Mouse (Mus musculus) c-Kit-positive CD71-negative TER-119-negative erythroid progenitor cells, embryonic 14.5 days (primary cell): ENCODE measurements around the gene Fam210b.

ENCODE experiments used
- DNase-seq: peaks from one replicate; pipeline ENCODE4 v3.0.0-alpha.2; 2013; ENCODE audit warnings: low read depth

The Fam210b gene

DNA sequence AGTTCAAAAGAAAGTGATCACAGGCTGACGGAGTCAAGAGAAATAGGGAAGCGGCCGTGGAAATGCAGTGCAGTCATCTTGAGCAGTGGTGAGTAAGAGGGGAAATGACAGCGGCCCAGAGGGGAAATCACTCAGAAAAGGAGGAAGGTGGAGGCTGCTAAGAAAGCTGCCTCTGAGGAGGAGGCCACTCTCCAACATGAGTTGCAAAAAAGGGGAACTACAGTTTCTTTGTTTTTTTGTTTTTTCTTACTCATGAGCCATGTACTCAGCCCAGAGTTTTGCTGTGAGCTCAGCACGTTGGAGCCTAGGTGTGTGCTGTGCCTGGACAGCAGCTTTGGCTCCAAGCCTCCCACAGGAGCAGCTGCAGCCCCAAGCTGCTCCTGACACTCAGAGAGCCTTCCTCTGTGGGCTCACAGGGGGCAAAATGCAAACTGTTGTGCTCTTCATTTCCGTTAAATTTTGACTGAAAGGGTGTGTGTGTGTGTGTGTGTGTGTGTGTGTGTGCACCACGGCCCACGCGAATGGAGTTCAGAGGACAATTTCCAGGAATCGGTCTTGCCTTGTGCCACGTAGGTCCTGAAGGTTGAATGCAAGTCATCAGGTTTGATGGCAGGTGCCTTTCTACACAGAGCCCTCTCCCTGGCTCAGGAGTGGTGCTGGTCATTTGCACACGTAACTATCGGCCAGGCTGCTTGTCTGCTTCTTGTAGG, 55.9 kb downstream of the Fam210b start:
- DNase-seq: peak; percentile 85

DNA sequence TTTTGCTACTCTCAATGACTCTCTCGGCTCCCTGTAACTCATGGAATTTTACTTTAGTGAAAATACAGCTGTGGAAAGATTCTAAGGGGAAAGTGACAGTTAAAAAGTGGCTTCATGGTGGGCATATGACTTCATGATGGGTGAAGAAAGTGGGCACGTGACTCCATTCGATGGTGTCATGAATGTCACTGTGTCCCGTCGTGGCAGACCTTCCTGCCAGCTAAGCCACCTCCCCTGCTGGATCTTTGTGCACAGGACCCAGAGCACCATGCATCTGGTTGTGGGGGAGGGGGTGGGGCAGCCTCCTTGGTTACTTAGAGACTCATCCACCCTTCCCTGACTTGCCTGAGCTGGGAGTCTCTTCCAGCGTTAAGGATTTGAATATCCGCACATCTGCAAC, 58.9 kb downstream of the Fam210b start:
- DNase-seq: no peak

DNA sequence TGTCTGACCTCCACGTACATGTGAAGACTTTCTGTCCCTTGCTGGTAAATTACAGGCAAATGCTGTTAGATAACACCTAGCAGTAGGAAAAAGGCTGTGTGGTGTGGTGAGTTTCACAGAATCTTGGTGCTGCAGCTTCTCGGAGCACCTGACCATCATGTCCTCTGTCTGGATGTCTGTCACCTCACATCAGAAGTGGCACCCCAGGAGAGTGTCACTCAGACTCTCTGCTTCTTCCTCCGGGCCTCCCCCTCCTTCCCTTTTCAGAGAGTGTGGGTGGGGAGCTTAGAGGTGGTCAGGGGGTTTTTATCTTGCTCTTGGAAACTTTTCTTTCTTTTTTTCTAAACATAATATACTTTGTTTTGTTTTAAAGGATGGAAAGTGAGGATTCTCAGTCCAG, 59.6 kb downstream of the Fam210b start:
- DNase-seq: no peak
